Mouse (Mus musculus): ENCODE measurements around the gene Xxylt1. TPM values are rescaled to one million over a fixed set of nuclear protein-coding genes. Genes with fewer than 3 reads are reported as not detected.

Gene Xxylt1
- total and polyA plus RNA-seq, 3 experiments, result 21.5 to 45.7 (median 35.1) TPM

DNA sequence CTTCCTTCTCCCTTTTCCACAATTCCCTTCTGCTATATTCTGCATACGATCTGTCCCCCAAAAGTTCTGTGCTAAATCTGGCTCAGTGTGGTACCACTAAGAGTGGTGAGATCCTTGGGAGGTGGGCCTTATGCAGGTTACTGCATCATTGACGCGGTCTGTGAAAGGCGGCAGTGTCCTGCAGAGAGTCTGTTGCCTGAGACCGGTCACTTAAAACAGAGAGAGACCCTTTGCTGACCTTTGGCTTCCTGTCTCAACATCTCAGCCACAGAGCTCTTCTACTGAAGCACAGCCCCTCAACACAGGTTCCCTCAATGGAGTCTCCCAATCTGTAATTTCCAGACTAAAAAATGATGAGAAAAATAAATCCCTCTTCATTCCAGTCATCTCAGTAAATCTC, 43.8 kb upstream of the Xxylt1 start:
- dilution Hi-C loops (cut with MboI; ENCODE audit: extremely low pct_ligation_motif_present, extremely low pct_unique_long_range_greater_than_20kb, low sequenced_read_pairs), result no loop called here
- no peak overlapping the region for H3K27ac ChIP-seq (ENCODE audit: insufficient read depth, low read depth)
- H3K36me3 ChIP-seq (replicated peaks in 1 of 2; ENCODE audit: control insufficient read depth in 1 of 2, insufficient read depth in 1 of 2, low read length in 1 of 2), result peaks cover 34 to 76% of the 10 kb centered on the region in 2 experiments

DNA sequence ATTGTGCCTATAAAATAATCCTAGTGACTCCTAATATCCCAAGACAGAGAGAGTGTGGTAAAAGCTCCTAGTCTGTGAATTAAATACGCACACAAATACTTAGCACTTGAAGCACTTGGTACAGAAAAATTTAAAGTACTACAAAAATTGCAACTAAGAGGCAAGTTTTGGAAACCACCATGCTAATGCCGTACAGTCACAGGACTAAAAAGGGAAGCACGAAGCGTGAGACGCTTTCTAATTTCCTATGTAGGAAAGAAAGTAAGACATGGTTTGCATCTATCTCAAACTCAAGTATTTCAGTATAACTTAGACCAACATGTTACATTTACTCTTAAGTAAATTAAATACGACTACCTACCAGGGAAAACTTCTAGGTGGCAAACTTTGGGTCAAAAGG, 40.4 kb upstream of the Xxylt1 start:
- DNase-seq (ENCODE audit: extremely low read depth), result peak; percentile 42
- H3K27ac ChIP-seq (ENCODE audit: insufficient read depth, low read depth), result no peak overlapping the region
- H3K36me3 ChIP-seq (replicated peaks in 1 of 2; ENCODE audit: control insufficient read depth in 1 of 2, insufficient read depth in 1 of 2, low read length in 1 of 2), result peaks cover 29 to 71% of the 10 kb centered on the region in 2 experiments
- peaks cover 2% of the 10 kb centered on the region for H3K9me3 ChIP-seq (replicated peaks; ENCODE audit: low read length)
- in situ Hi-C loops (cut with MboI; ENCODE audit: low pct_ligation_motif_present, low pct_unique_long_range_greater_than_20kb, low sequenced_read_pairs) (no loop called here), dilution Hi-C loops (cut with MboI; ENCODE audit: extremely low pct_ligation_motif_present, extremely low pct_unique_long_range_greater_than_20kb, low sequenced_read_pairs) (no loop called here)
- no peaks in the 10 kb centered on the region for H3K27me3 ChIP-seq (replicated peaks)
- peaks cover 4 to 24% of the 10 kb centered on the region in 2 experiments; a peak in 3 of 4 replicates for H3K4me1 ChIP-seq (ENCODE audit: control insufficient read depth in 1 of 2, insufficient read depth in 2 of 2)
- H3K79me2 ChIP-seq (replicated peaks; ENCODE audit: control insufficient read depth, extremely low read depth, insufficient read depth, poor library complexity, severe bottlenecking), result no peaks in the 10 kb centered on the region
- no peak overlapping the region for H3K4me3 ChIP-seq (replicated peaks in 1 of 3; ENCODE audit: low read depth in 2 of 3, low read length in 2 of 3, poor library complexity in 1 of 3)
- no peak overlapping the region for H3K4me2 ChIP-seq (ENCODE audit: insufficient read depth, low read depth, poor library complexity, severe bottlenecking)
- no peak overlapping the region for H3K9ac ChIP-seq (ENCODE audit: insufficient read depth, low read depth)
- TF ChIP-seq ZNF384 (IDR thresholded peaks at IDR 0.05; ENCODE audit: low read depth, low read length) (no peak), BHLHE40 (IDR thresholded peaks at IDR 0.05; ENCODE audit: low read depth, low read length) (peak; percentile 66), ZC3H11A (IDR thresholded peaks at IDR 0.05; ENCODE audit: low read depth, low read length) (no peak), POLR2AphosphoS2 (IDR thresholded peaks at IDR 0.05; ENCODE audit: low read depth, low read length) (no peak), ZMIZ1 (IDR thresholded peaks at IDR 0.05; ENCODE audit: low read depth, low read length) (no peak), SIN3A (IDR thresholded peaks at IDR 0.05; ENCODE audit: low read length) (no peak), CTCF (conservative IDR thresholded peaks at IDR 0.05 in 1 of 2, IDR thresholded peaks at IDR 0.05 in 1 of 2; ENCODE audit: low read depth in 2 of 2, low read length in 2 of 2) (no peak), MEF2A (IDR thresholded peaks at IDR 0.05; ENCODE audit: borderline replicate concordance, low read depth, low read length) (peak; percentile 62; the same call in 1 of the 2 replicates), MAFK (IDR thresholded peaks at IDR 0.05; ENCODE audit: insufficient replicate concordance, low read length) (no peak), CHD2 (IDR thresholded peaks at IDR 0.05; ENCODE audit: low read length) (no peak), JUN (IDR thresholded peaks at IDR 0.05; ENCODE audit: insufficient read depth, low read depth, low read length) (no peak)

More for the DNA sequence above, 43.8 kb upstream of the Xxylt1 start:
- Histone ChIP-seq H3K4me1 (ENCODE audit: control insufficient read depth in 1 of 2, insufficient read depth in 2 of 2) (peaks cover 4 to 24% of the 10 kb centered on the region in 2 experiments; a peak in 3 of 4 replicates), H3K27me3 (replicated peaks) (no peaks in the 10 kb centered on the region), H3K4me2 (ENCODE audit: insufficient read depth, low read depth, poor library complexity, severe bottlenecking) (no peak overlapping the region), H3K9me3 (replicated peaks; ENCODE audit: low read length) (no peaks in the 10 kb centered on the region), H3K4me3 (replicated peaks in 1 of 3; ENCODE audit: low read depth in 2 of 3, low read length in 2 of 3, poor library complexity in 1 of 3) (no peak overlapping the region), H3K79me2 (replicated peaks; ENCODE audit: control insufficient read depth, extremely low read depth, insufficient read depth, poor library complexity, severe bottlenecking) (no peaks in the 10 kb centered on the region), H3K9ac (ENCODE audit: insufficient read depth, low read depth) (no peak overlapping the region)
- DNase-seq (ENCODE audit: extremely low read depth), result no peak
- in situ Hi-C loops (cut with MboI; ENCODE audit: low pct_ligation_motif_present, low pct_unique_long_range_greater_than_20kb, low sequenced_read_pairs), result no loop called here
- TF ChIP-seq PAX5 (IDR thresholded peaks at IDR 0.05; ENCODE audit: low read length) (no peak), JUN (IDR thresholded peaks at IDR 0.05; ENCODE audit: insufficient read depth, low read depth, low read length) (no peak), CTCF (conservative IDR thresholded peaks at IDR 0.05 in 1 of 2, IDR thresholded peaks at IDR 0.05 in 1 of 2; ENCODE audit: low read depth in 2 of 2, low read length in 2 of 2) (no peak), NELFE (IDR thresholded peaks at IDR 0.05; ENCODE audit: low read depth, low read length) (no peak), ZMIZ1 (IDR thresholded peaks at IDR 0.05; ENCODE audit: low read depth, low read length) (no peak), JUND (conservative IDR thresholded peaks at IDR 0.05; ENCODE audit: low read depth, low read length) (no peak), ZNF384 (IDR thresholded peaks at IDR 0.05; ENCODE audit: low read depth, low read length) (no peak), ELF1 (IDR thresholded peaks at IDR 0.05; ENCODE audit: low read depth, low read length) (no peak), POLR2A (IDR thresholded peaks at IDR 0.05; ENCODE audit: low read depth, low read length) (no peak), GABPA (IDR thresholded peaks at IDR 0.05; ENCODE audit: insufficient replicate concordance, low read depth, low read length) (no peak), MEF2A (IDR thresholded peaks at IDR 0.05; ENCODE audit: borderline replicate concordance, low read depth, low read length) (no peak), ZC3H11A (IDR thresholded peaks at IDR 0.05; ENCODE audit: low read depth, low read length) (no peak), UBTF (IDR thresholded peaks at IDR 0.05; ENCODE audit: low read depth, low read length) (no peak), E2F4 (IDR thresholded peaks at IDR 0.05; ENCODE audit: insufficient replicate concordance, low read depth, low read length) (no peak), NRF1 (IDR thresholded peaks at IDR 0.05; ENCODE audit: low read depth, low read length) (no peak), SIN3A (IDR thresholded peaks at IDR 0.05; ENCODE audit: low read length) (no peak), IRF4 (IDR thresholded peaks at IDR 0.05; ENCODE audit: low read depth, low read length) (no peak), MAZ (IDR thresholded peaks at IDR 0.05; ENCODE audit: low read depth, low read length) (no peak)
